Mouse (Mus musculus): Measurements from ENCODE around the gene Hps3.

Gene Hps3

GRCm38 (mm10) chr3:20007275-20007674, 27.8 kb downstream of the Hps3 start:
- DNase-seq (ENCODE audit: extremely low spot score), result no peak

GRCm38 (mm10) chr3:20005611-20006010, 29.5 kb downstream of the Hps3 start:
- no peak for DNase-seq (ENCODE audit: extremely low spot score)

DNA sequence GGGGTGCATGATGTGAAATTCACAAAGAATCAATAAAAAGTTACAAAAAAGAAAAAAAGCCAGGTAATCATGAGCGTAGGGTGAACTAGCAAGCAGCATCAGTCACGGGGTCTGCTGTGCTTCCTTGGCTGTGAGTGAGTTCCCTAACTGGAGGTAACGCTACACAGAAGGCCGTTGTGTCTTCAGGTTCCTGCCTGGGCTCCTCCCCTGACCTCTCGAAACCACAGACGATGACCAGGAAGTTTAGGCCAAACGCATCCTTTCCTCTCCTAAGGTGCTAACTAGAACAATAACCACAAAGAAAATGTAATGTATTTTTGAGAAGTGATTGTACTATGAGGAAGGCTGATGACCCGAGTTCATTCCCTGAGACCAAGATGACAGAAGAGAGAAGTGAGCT, 30.7 kb downstream of the Hps3 start:
- no peak for DNase-seq (ENCODE audit: extremely low spot score)

- no peak for DNase-seq (ENCODE audit: extremely low spot score)
These were observed 32.3 kb downstream of the Hps3 start for GRCm38 (mm10) chr3:20002786-20003185.

DNA sequence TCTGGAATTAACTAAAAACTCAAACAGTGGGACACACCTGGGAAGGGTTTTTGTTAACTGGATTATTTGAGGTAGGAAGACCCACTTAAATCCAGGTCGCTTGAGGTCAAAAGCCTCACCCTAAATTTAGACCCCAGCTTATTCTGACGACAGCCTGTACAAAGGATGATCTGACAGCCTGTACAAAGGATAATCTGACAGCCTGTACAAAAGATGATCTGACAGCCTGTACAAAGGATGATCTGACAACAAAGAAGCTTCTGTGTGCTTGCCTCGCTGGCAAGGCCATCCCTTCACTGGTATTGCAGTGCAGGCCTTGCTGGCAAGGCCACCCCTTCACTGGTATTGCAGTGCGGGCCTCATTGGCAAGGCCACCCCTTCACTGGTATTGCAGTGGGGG, 34.3 kb downstream of the Hps3 start:
- DNase-seq (ENCODE audit: extremely low spot score), result no peak

DNA sequence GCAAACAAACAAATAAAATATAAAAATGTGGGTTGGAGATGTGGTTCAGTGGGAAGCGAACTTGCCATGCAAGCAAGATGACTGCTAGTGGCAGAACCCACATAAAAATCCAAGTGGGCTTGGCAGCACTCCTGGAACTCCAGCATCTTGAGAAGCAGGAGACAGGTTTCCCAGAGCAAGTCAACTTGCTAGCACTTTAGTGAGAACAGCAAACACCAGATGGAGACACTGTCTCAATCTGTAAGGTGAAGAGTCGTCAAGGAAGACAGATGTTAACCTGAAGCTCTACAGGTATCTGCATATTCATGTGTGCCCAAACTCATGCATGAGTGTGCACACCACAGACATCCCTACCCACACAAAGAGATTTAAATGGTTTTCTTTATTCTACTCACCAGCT, 35.6 kb downstream of the Hps3 start:
- DNase-seq (ENCODE audit: extremely low spot score), result no peak

DNA sequence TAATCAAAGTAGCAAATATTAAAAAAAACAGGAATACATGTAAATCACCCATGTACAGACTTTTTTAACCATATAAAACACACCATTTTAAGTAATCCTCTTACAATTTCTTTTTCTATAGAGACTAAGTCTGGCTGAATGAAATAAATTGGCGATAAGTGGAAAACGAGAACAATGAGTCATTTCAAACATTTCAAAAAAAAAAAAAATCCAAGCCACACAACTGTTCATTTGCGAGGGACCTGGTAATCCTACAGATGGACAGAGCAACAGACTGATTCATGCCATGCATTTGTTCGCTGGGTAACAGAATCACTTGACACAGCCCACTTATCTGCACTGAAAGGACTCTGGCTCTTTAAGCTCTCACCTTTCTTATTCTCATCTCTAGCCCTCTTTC, 42.7 kb downstream of the Hps3 start:
- DNase-seq (ENCODE audit: extremely low spot score), result no peak

DNA sequence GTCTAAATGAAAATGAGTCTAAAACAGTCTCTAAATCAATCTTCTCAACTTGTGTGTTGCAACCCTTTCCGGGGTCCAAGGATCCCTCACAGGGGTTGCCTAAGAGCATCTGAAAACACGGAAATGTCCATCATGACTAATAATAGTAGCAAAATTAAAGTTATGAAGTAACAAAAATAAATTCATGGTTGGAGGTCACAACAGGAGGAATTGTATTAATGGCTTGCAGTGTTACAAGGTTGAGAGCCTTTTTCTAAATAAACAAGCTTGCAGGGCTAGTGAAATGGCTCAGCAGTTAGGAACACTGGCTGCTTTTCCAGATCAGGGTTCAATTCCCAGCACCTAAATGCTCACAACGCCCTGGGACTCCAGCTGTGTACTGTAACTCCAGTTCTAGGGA, 45.1 kb downstream of the Hps3 start:
- DNase-seq (ENCODE audit: extremely low spot score), result no peak

DNA sequence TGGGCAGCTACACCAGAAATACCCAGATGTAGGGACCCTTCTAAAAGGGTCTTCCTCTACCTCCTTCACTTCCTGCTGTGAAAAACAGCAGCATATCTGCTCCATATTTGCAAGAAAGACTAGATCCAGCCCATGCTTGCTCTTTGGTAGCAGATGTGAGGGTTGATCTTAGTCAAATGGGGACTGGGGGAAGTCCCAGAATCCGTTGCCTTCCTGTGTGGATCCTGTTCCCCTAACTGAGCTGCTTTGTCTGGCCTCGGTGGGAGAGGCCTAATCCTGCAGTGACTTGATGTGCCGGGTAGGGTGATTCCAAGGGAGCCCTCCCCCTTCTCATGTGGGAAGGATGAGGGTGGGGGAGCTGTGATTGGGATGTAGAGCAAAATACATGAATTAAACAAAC, 49.0 kb downstream of the Hps3 start:
- no peak for DNase-seq (ENCODE audit: extremely low spot score)

- no peak for DNase-seq (ENCODE audit: extremely low spot score)
These were observed 52.3 kb downstream of the Hps3 start for GRCm38 (mm10) chr3:19982846-19983245.

- DNase-seq (ENCODE audit: extremely low spot score), result no peak
These were observed 54.0 kb downstream of the Hps3 start for GRCm38 (mm10) chr3:19981156-19981555.

DNA sequence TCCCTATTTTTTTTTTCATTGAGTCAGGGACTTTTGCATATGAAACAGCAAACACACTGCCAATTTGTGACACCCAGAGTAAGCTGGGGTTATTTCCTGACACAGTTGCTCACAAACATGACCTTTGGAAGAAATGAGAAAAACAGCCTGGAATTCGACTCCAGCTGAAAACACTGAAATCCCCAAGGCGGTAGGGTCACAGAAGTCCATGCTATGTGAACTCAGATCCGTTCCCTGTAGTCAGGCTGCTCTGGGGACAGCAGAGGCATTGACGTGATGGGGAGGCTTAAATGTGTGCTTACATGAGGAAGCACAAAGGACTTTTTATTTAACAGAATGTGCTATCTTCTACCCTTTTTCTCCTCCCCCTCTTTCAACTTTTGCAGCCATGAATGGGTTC, 56.6 kb downstream of the Hps3 start:
- peak; percentile 34 for DNase-seq (ENCODE audit: extremely low spot score)

GRCm38 (mm10) chr3:19966072-19966471, 69.0 kb downstream of the Hps3 start:
- DNase-seq (ENCODE audit: extremely low spot score), result no peak

DNA sequence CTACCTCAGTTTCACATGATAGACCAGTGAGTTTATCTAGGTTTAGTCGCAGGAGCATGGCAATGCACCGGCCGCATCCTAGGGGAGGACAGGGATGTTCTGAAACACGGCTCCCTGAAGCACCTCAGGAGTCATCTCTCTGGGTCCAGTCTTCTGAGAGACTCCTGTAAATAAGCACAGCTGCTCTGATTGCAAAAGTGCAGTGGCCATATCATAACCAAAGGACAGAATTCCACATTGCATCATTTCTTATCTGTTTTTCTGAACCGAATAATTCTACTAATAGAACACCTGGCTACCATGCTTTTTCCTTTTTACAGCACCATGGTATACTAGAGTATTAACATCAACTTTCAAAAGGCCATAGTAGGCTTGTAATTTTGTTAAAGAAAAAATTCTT, 69.9 kb downstream of the Hps3 start:
- no peak for DNase-seq (ENCODE audit: extremely low spot score)

GRCm38 (mm10) chr3:19964625-19965188, 70.4 kb downstream of the Hps3 start:
- no peak for DNase-seq (ENCODE audit: extremely low spot score)

GRCm38 (mm10) chr3:19962769-19963513, 72.2 kb downstream of the Hps3 start:
- no peak for DNase-seq (ENCODE audit: extremely low spot score)

GRCm38 (mm10) chr3:19961341-19961740, 73.8 kb downstream of the Hps3 start:
- no peak for DNase-seq (ENCODE audit: extremely low spot score)

DNA sequence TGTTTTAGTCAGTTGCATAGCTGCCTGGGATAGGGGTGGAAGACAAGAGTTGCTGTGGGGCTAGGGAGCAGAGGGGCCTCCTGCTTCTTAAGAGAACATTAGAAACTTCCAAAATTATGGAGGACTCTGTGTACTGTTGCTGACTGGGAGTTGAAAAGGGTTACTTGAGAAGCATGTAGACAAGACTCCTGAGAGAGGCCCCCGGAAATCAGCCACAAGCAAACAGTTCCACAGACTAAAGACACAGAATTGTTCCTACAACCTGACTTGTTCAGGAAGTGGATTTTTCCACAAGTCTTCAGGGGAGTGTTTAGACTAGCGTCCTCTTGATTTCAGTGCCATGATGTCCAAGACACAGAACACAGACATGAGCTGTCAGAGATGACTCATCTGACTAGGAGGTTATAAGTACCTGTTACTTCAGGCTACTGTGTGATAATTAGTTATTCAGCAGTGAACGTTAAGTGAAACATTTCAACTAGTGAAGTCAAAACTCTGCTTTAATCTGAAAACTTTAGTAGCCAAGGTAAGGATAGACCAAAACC, 74.5 kb downstream of the Hps3 start:
- no peak for DNase-seq (ENCODE audit: extremely low spot score)

DNA sequence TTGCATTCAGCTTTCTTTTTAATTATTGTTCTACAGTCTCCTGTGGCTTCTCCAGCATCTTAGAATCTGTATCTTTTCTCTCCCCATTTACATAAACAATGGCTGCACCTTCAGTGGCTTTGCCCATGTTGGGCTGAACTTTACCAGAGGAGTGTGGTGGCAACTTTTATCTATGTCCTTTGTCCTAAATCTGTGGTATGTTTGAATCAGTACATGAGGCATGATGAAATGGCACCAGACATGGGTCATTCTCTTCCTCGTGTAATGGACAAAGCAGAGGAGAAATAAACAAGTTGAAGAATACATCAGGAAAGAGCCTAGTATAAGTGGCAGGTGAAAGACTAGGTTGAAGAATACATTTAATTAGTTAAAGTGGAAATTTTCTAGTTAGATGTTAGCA, 76.1 kb downstream of the Hps3 start:
- no peak for DNase-seq (ENCODE audit: extremely low spot score)

GRCm38 (mm10) chr3:19958031-19958430, 77.1 kb downstream of the Hps3 start:
- DNase-seq (ENCODE audit: extremely low spot score), result no peak

- peak; percentile 19 for DNase-seq (ENCODE audit: extremely low spot score)
These were observed 78.2 kb downstream of the Hps3 start, which contains the start of gene Cp for GRCm38 (mm10) chr3:19956885-19957284. TSS of gene Cp (plus strand) at chr3:19957054.

- peak; percentile 47 for DNase-seq (ENCODE audit: extremely low spot score)
These were observed 81.2 kb downstream of the Hps3 start for GRCm38 (mm10) chr3:19953865-19954264.

GRCm38 (mm10) chr3:19953425-19953824, 81.7 kb downstream of the Hps3 start:
- no peak for DNase-seq (ENCODE audit: extremely low spot score)
